Mouse (Mus musculus) midbrain, postnatal 0 days (tissue): ENCODE measurements around the gene Shroom4. TPM values are rescaled to one million over a fixed set of nuclear protein-coding genes. Genes with fewer than 3 reads are reported as not detected.

Experiments used
- ATAC-seq: fragments of 200-750 bp; cut with Nextera tagmentation; 2 replicates; pipeline ENCODE4 v1.8.0; 2017; ENCODE audit warnings: moderate number of reproducible peaks, mild to moderate bottlenecking, moderate TSS enrichment, moderate library complexity; ENCODE audit not compliant: low FRiP score
- DNase-seq: peaks from one replicate; pipeline ENCODE4 v3.0.0-alpha.2; 2015; ENCODE audit warnings: low spot score
- H3K27ac ChIP-seq: fragments of 300-500 bp; sonication (generic); 2 replicates; pipeline ENCODE4 v1.5.1; 2014; ENCODE audit warnings: low read depth, mild to moderate bottlenecking, low read length, mixed read lengths
- H3K27me3 ChIP-seq: fragments of 300-500 bp; sonication (generic); 2 replicates; pipeline ENCODE4 v1.6.1; 2014; ENCODE audit warnings: low read length, control low read depth, mixed read lengths; ENCODE audit not compliant: insufficient read depth
- H3K36me3 ChIP-seq: fragments of 300-500 bp; sonication (generic); 2 replicates; pipeline ENCODE4 v1.6.1; 2014; ENCODE audit warnings: low read length, control low read depth, mixed read lengths; ENCODE audit not compliant: insufficient read depth
- H3K4me1 ChIP-seq: fragments of 300-500 bp; sonication (generic); 2 replicates; pipeline ENCODE4 v1.6.1; 2014; ENCODE audit warnings: mild to moderate bottlenecking, control low read depth, antibody characterized with exemption, low read length, mixed read lengths; ENCODE audit not compliant: insufficient read depth
- H3K4me2 ChIP-seq: fragments of 300-500 bp; sonication (generic); 2 replicates; pipeline ENCODE4 v1.6.1; 2014; ENCODE audit warnings: low read depth, mild to moderate bottlenecking, low read length, mixed read lengths; ENCODE audit not compliant: poor library complexity, severe bottlenecking
- H3K4me3 ChIP-seq: fragments of 300-500 bp; sonication (generic); 2 replicates; pipeline ENCODE4 v1.5.1; 2014; ENCODE audit warnings: low read depth, mild to moderate bottlenecking, low read length, moderate library complexity
- H3K9ac ChIP-seq: fragments of 300-500 bp; sonication (generic); replicated peaks from 2 replicates; pipeline ENCODE4 v1.6.1; 2014; ENCODE audit warnings: mild to moderate bottlenecking, low read length, moderate library complexity, mixed read lengths; ENCODE audit not compliant: poor library complexity, severe bottlenecking
- H3K9me3 ChIP-seq: fragments of 300-500 bp; sonication (generic); 2 replicates; pipeline ENCODE4 v1.6.1; 2016; ENCODE audit warnings: low read length, control low read depth
- CTCF ChIP-seq: IDR thresholded peaks from 2 replicates; pipeline ENCODE4 v1.5.1; 2016; ENCODE audit warnings: antibody characterized with exemption, mild to moderate bottlenecking
- WGBS: fragments of 180-500 bp; shearing (Covaris S2); extraction: QIAGEN DNeasy Blood & Tissue Kit; methylation state at CpG from one replicate; pipeline ENCODE4 v1.1.7; 2014; 5-methylcytosine and 5-hydroxymethylcytosine counted together
- polyA plus RNA-seq: library from polyadenylated mRNA; unstranded; fragments of >200 nt; fragmentation: Nextera tagmentation; extraction: Ambion mirVana; gene quantifications from 2 replicates; pipeline ENCODE4 v1.2.1, GENCODE M21; 2015
- total RNA-seq: library from RNA; depleted of rRNA; stranded (reverse); fragments of >200 nt; gene quantifications from 2 replicates; pipeline ENCODE4 v1.2.3, GENCODE M21; 2014

Shroom4 gene
- total and polyA plus RNA-seq, 2 experiments from 2014 or later: 0.68 to 7.0 TPM

DNA sequence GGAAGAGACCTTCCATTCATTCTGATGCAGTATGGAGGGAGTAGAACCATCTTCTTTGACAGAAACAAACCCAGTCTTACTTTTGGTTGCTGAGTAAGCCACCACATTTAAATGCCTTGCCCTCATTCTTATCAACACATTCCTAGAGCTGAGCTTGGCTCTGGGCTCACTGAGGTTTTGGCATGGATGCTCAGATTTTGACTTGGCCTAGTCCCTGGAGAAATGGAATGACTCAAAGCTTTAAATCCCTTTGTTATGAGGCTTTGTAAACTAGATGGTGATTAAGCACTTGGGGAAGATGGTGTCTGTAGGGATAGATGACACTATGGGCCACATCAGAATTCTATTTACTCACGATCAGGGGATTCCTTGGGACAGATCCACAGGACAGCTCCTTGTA lies 102.2 kb downstream of the Shroom4 start:
- Histone ChIP-seq H3K36me3 (no peaks in the 10 kb centered on the region), H3K27ac (no peak overlapping the region), H3K4me1 (no peaks in the 10 kb centered on the region), H3K9me3 (no peaks in the 10 kb centered on the region), H3K4me3 (no peak overlapping the region), H3K27me3 (no peaks in the 10 kb centered on the region), H3K4me2 (no peak overlapping the region), H3K9ac (no peak overlapping the region)
- DNase-seq (no peak), ATAC-seq (no peak)
- 77% methylated on average over 1 of the region's 1 CpGs for WGBS
- no peak for TF ChIP-seq CTCF

DNA sequence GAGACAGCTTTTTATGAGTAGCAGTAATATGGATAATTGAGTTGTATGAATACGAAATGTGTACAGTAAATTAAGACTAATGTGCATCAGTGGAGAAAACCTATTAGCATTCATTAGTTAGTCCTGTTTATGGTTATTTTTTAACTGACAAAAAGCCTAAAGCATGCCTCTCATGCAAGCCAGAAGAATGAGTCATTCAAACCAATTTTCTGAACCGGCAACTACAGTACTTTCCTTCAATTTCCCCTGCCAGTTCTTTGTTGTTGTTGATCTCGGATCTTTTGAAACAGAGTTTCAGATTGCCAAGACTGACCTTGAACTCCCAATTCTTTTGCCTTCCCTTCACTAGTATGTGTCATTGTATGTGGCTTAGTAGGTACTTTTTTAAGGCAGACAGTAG lies 117.6 kb downstream of the Shroom4 start:
- H3K4me1 ChIP-seq: no peaks in the 10 kb centered on the region
- WGBS: 80% methylated on average over 3 of the region's 3 CpGs

DNA sequence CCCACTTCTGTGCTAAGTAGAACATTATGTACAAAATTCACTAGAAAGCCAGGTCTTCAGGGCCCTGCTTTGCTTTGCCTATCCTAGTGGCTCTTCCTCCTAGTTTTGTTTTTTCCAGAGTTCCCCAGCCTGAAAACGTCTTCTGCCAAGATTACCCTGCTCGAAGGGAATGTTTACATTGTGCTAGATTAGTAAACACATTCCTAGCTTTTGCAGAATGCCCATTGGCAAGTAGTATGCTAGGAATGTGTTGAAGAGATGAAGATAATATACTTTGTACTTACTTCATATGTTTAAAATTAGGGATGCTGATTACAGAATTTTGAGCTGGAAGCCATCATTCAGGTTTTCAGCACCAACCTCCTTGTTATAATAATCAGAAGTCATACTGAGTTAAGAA lies 118.8 kb downstream of the Shroom4 start:
- TF ChIP-seq CTCF: no peak
- H3K9me3 ChIP-seq: no peaks in the 10 kb centered on the region
- no peak overlapping the region for H3K9ac ChIP-seq
- no peak overlapping the region for H3K4me3 ChIP-seq
- H3K4me2 ChIP-seq: no peak overlapping the region
- H3K27me3 ChIP-seq: no peaks in the 10 kb centered on the region
- DNase-seq (no peak), ATAC-seq (no peak)
- H3K27ac ChIP-seq: no peak overlapping the region
- H3K36me3 ChIP-seq: no peaks in the 10 kb centered on the region
- 75% methylated on average over 2 of the region's 2 CpGs for WGBS
- no peaks in the 10 kb centered on the region for H3K4me1 ChIP-seq

More for the DNA sequence above, 117.6 kb downstream of the Shroom4 start:
- Histone ChIP-seq H3K27ac (no peak overlapping the region), H3K27me3 (no peaks in the 10 kb centered on the region), H3K4me2 (no peak overlapping the region), H3K9me3 (no peaks in the 10 kb centered on the region), H3K4me3 (no peak overlapping the region), H3K9ac (no peak overlapping the region), H3K36me3 (no peaks in the 10 kb centered on the region)
- DNase-seq: no peak
- no peak for TF ChIP-seq CTCF
- ATAC-seq: no peak

DNA sequence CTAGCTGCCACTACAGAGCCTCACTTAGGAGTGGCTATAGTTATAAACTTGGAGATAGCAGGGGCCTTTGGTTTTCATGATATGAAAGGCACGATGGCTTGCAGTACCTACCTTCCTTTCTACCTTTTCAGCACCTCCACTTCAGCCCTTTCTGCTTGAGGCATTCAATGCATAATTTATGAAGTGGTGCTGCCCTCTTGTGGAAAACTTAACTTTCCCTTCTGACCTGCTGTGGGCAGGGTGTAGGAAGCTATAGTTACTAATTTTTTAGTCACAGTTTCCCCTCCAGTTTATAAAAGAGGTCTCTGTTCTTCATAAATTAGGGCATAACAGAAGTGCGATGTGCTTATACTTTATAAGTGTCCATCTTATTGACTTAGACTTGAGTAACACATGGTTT lies 123.3 kb downstream of the Shroom4 start:
- H3K4me2 ChIP-seq: no peak overlapping the region
- H3K9ac ChIP-seq: no peak overlapping the region
- H3K9me3 ChIP-seq: no peaks in the 10 kb centered on the region
- no peaks in the 10 kb centered on the region for H3K4me1 ChIP-seq
- no peak for DNase-seq
- H3K36me3 ChIP-seq: no peaks in the 10 kb centered on the region
- no peak for ATAC-seq
- peak; percentile 18; the same call in 1 of the 2 replicates for TF ChIP-seq CTCF
- no peak overlapping the region for H3K27ac ChIP-seq
- H3K4me3 ChIP-seq: no peak overlapping the region
- no peaks in the 10 kb centered on the region for H3K27me3 ChIP-seq
- WGBS: 75% methylated on average over 2 of the region's 2 CpGs

DNA sequence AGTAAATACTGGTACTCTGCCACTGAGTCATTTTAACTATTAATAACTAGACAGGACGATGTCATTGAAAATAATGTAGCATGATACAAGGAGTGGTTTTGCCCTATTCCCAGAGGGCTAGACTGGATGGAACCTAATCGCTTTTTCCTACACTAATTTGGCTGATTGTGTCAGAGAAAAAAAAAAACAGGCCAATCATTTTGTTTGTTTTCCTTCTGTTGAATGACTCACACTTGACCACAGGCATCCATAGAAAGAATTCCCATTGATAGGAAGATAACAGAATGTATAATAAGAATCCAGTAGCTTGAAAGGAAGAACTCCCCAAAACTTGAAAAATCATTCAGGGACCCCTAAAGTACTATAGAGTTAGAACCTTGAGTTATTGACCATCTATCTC lies 137.0 kb downstream of the Shroom4 start:
- H3K4me1 ChIP-seq: no peaks in the 10 kb centered on the region
- no peak overlapping the region for H3K4me3 ChIP-seq
- H3K4me2 ChIP-seq: no peak overlapping the region
- ATAC-seq (no peak), DNase-seq (no peak)
- H3K9ac ChIP-seq: no peak overlapping the region
- TF ChIP-seq CTCF: no peak
- H3K36me3 ChIP-seq: no peaks in the 10 kb centered on the region
- 78% methylated on average over 2 of the region's 2 CpGs for WGBS
- H3K9me3 ChIP-seq: no peaks in the 10 kb centered on the region
- no peaks in the 10 kb centered on the region for H3K27me3 ChIP-seq
- no peak overlapping the region for H3K27ac ChIP-seq

DNA sequence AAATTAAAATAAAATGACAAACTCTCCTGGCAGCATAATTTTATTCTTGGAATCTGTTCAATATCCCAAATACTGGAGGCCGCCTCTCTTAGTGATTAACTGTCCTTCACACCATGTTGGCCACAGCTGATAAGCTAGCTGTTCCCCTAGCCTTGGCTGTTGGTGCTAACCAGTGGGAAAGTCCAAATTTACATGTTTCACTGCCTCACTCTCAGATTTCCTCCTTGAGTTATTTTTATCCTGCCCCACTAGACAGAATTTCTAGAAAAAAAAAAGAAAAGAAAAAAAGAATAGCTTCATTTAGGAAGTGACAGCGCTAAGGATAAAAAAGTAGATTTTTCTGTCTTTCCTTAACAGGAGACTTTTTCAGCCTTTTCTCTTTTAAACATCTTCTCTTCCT lies 138.0 kb downstream of the Shroom4 start:
- no peaks in the 10 kb centered on the region for H3K36me3 ChIP-seq
- no peak overlapping the region for H3K9ac ChIP-seq
- no peaks in the 10 kb centered on the region for H3K9me3 ChIP-seq
- WGBS: 70% methylated on average over 2 of the region's 2 CpGs
- no peak overlapping the region for H3K27ac ChIP-seq
- H3K4me1 ChIP-seq: no peaks in the 10 kb centered on the region
- no peak overlapping the region for H3K4me2 ChIP-seq
- no peak overlapping the region for H3K4me3 ChIP-seq
- ATAC-seq (no peak), DNase-seq (no peak)
- H3K27me3 ChIP-seq: no peaks in the 10 kb centered on the region
- no peak for TF ChIP-seq CTCF

DNA sequence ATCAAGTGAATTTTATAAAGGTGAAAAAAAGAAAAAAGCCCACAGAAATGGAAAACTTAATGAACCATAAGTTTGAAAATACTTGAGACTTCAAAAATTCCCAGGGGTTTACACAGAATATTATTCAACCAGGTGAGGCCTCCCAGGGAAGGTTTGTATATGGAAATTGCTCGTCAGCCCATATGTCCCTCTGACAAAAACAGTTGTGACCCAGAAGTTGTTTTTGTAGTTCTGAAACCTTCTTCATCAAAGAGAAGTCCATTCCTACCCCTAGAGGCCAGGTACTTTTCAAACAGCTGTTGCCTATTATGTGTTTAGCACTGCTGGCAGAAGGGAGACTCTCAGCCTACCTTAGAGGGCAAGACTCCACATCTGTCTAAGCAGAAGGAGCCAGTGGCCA lies 165.4 kb downstream of the Shroom4 start:
- Histone ChIP-seq H3K4me2 (no peak overlapping the region), H3K27me3 (no peaks in the 10 kb centered on the region), H3K4me1 (no peaks in the 10 kb centered on the region), H3K9me3 (no peaks in the 10 kb centered on the region), H3K4me3 (no peak overlapping the region), H3K27ac (no peak overlapping the region), H3K9ac (no peak overlapping the region), H3K36me3 (no peaks in the 10 kb centered on the region)
- TF ChIP-seq CTCF: no peak
- ATAC-seq (no peak), DNase-seq (no peak)
- 88% methylated on average over 1 of the region's 1 CpGs for WGBS
